8 mouse cellular contexts compared by ENCODE assay signal in the genomic region with DNA sequence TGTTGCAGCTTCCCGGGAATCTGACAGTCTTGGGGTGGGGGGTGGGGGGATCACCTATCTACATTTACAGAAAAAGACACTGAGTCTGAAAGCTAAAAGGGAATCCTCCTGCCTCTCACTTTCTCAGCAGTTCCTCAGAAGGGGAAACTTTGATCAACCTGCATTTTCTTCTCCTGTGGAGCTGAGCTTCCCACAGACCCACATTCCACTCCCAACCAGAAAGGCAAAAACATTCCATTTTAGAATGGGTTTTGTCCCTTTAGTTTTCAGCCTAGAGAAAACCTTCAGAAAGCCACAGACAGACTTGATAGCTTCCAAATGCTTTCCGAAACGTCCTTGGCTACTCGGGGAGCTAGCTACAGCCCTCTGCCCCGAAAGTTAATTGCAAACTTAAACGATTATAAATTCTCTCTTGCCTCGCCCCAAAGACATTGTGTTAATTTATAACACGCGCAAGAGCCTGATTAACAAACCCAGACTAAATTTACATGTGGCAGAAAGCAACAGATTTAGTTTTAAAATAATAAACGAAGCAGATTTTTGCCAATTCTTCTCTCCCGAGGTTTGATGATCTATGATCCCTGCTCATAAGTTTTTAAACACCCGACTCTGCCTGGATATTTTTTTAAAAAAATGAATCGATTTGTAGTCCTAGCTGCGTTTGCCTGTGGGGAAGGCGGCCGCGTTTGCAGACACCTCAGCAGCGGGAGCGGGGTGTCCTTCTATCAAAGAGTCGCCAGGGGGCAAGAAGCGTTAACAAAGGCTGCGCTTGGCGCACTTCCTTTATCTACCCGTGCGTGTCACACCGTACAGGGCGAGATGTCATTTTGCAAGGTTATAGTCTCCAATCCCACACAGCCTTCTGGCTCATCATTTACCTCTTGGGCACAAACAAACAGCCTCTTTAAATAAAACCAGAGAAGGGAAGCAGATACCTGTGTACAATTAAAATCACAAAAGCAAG. TPM values are rescaled to one million over a fixed set of nuclear protein-coding genes. Genes with fewer than 3 reads are reported as not detected.
DNase-seq lines count a peak whose midpoint lies in the region; ATAC-seq lines count a peak whose summit lies in the region.

No protein-coding gene starts in this region.

- H3K9me3 ChIP-seq in liver, embryonic 16.5 days (replicated peaks; ENCODE audit: control insufficient read depth, low read length), result no peaks in the 10 kb centered on the region
- H3K9me3 ChIP-seq in neural tube, embryonic 12.5 days, result no peaks in the 10 kb centered on the region

- peak; percentile 95 for ATAC-seq in common myeloid progenitor, adult 5-6 weeks (replicated peaks; ENCODE audit: low read depth, poor library complexity, severe bottlenecking)
- ATAC-seq in liver, embryonic 16.5 days (ENCODE audit: low read depth), result 0 out of 2 replicates have a peak, but pooled peaks have one; percentile 24
- peak; percentile 84 for ATAC-seq in neural tube, embryonic 12.5 days (ENCODE audit: low FRiP score, low read depth)

- peaks cover 80% of the 10 kb centered on the region for H3K27me3 ChIP-seq in liver, embryonic 16.5 days (ENCODE audit: control insufficient read depth, insufficient read depth, low read depth, low read length)
- peaks cover 97% of the 10 kb centered on the region for H3K27me3 ChIP-seq in neural tube, embryonic 12.5 days (replicated peaks)

- H3K4me1 ChIP-seq in liver, embryonic 16.5 days (ENCODE audit: control insufficient read depth, low read depth, low read length), result no peaks in the 10 kb centered on the region
- peaks cover 21% of the 10 kb centered on the region for H3K4me1 ChIP-seq in neural tube, embryonic 12.5 days

- no peaks in the 10 kb centered on the region for H3K36me3 ChIP-seq in liver, embryonic 16.5 days (ENCODE audit: control insufficient read depth, insufficient read depth)
- no peaks in the 10 kb centered on the region for H3K36me3 ChIP-seq in neural tube, embryonic 12.5 days

- DNase-seq in urinary bladder, postnatal 14 days (ENCODE audit: low spot score), result peak; percentile 64
- DNase-seq in urinary bladder, adult 2 months (ENCODE audit: low spot score), result no peak
- peak; percentile 57 to 72 for DNase-seq in heart, adult 18-20 months
- peak; percentile 52 for DNase-seq in kidney, adult 11 months
- peak; percentile 15 to 25 for DNase-seq in thymus, adult 18-20 months

- no peak overlapping the region for H3K9ac ChIP-seq in liver, embryonic 16.5 days (ENCODE audit: low read depth, low read length)
- no peak overlapping the region for H3K9ac ChIP-seq in neural tube, embryonic 12.5 days

- 2% methylated on average over 27 of the region's 27 CpGs for WGBS in liver, embryonic 16.5 days (ENCODE audit: insufficient replicate concordance)
- WGBS in neural tube, embryonic 12.5 days, result under 1% methylated on average over 27 of the region's 27 CpGs

- H3K4me2 ChIP-seq in liver, embryonic 16.5 days (ENCODE audit: low read depth, low read length), result no peak overlapping the region
- H3K4me2 ChIP-seq in neural tube, embryonic 12.5 days (replicated peaks), result peak overlapping the region; percentile 40

- no peak overlapping the region for H3K4me3 ChIP-seq in liver, embryonic 16.5 days (ENCODE audit: low read depth, low read length)
- H3K4me3 ChIP-seq in neural tube, embryonic 12.5 days, result no peak overlapping the region; the same call in 1 of the 2 replicates

- H3K27ac ChIP-seq in liver, embryonic 16.5 days (ENCODE audit: low read length), result no peak overlapping the region
- no peak overlapping the region for H3K27ac ChIP-seq in neural tube, embryonic 12.5 days

RNA-seq across cellular contexts. Expression of a gene that starts 42.7 kb away (rescaled TPM):
- not detected in 2 replicates for polyA plus RNA-seq in urinary bladder, adult 2 months (2012; rRNA removed)
- not detected in 2 replicates for total RNA-seq in common myeloid progenitor, adult 5-6 weeks (2017)
- under 1 TPM in 1 of 2 experiments, not detected in 1; 0.08 TPM for total RNA-seq in heart, adult 18-20 months (2021)
- not detected in 2 replicates for polyA plus RNA-seq in liver, embryonic 16.5 days (2015; fragmentation: Nextera tagmentation; extraction: Ambion mirVana)
- 0.05 TPM in 1 of 2 replicates, not detected in the other for polyA plus RNA-seq in neural tube, embryonic 12.5 days (2016; fragmentation: Nextera tagmentation; extraction: Ambion mirVana)

RNA-seq across cellular contexts. Expression of a gene that starts 51.6 kb away (rescaled TPM):
- 38.1 and 51.8 TPM in 2 replicates for polyA plus RNA-seq in urinary bladder, adult 2 months (2012; rRNA removed)
- total RNA-seq in common myeloid progenitor, adult 5-6 weeks (2017), result 37.7 and 38.2 TPM in 2 replicates
- 10 to 100 TPM; 19.2 to 27.3 TPM for total RNA-seq in heart, adult 18-20 months (2021)
- 67.7 and 90.8 TPM in 2 replicates for polyA plus RNA-seq in liver, embryonic 16.5 days (2015; fragmentation: Nextera tagmentation; extraction: Ambion mirVana)
- polyA plus RNA-seq in neural tube, embryonic 12.5 days (2016; fragmentation: Nextera tagmentation; extraction: Ambion mirVana), result 87.3 and 89.3 TPM in 2 replicates

Comparison
In these comparisons a context has a peak if more than half of its experiments do, and no peak if none do; other contexts are left out.
1. ATAC-seq: peak in every context shown above with its lines; median percentile 95 in common myeloid progenitor, adult 5-6 weeks; 84 in neural tube, embryonic 12.5 days; 24 in liver, embryonic 16.5 days.